Mouse (Mus musculus) heart, postnatal 0 days (tissue): ENCODE results near the gene Ngf. TPM values are rescaled to one million over a fixed set of nuclear protein-coding genes. Genes with fewer than 3 reads are reported as not detected.

ENCODE experiments used
- ATAC-seq: fragments of 200-750 bp; cut with Nextera tagmentation; 2 replicates; pipeline ENCODE4 v1.8.0; 2017; ENCODE audit warnings: low read depth, moderate number of reproducible peaks, moderate library complexity; ENCODE audit not compliant: insufficient read depth
- DNase-seq: peaks from one replicate; pipeline ENCODE4 v3.0.0-alpha.2; 2016; ENCODE audit warnings: low spot score
- H3K27ac ChIP-seq: fragments of 300-500 bp; sonication (generic); 2 replicates; pipeline ENCODE4 v1.5.1; 2014; ENCODE audit warnings: low read depth, mild to moderate bottlenecking
- H3K27me3 ChIP-seq: fragments of 300-500 bp; sonication (generic); 2 replicates; pipeline ENCODE4 v1.6.1; 2014; ENCODE audit warnings: low read length, mixed read lengths; ENCODE audit not compliant: control insufficient read depth, insufficient read depth
- H3K36me3 ChIP-seq: fragments of 300-500 bp; sonication (generic); replicated peaks from 2 replicates; pipeline ENCODE4 v1.6.1; 2014; ENCODE audit warnings: low read length, mixed read lengths; ENCODE audit not compliant: control insufficient read depth, insufficient read depth
- H3K4me1 ChIP-seq: fragments of 300-500 bp; sonication (generic); 2 replicates; pipeline ENCODE4 v1.6.1; 2014; ENCODE audit warnings: antibody characterized with exemption; ENCODE audit not compliant: control insufficient read depth, insufficient read depth
- H3K4me2 ChIP-seq: fragments of 300-500 bp; sonication (generic); 2 replicates; pipeline ENCODE4 v1.6.1; 2014; ENCODE audit warnings: low read depth, mild to moderate bottlenecking, low read length, moderate library complexity
- H3K4me3 ChIP-seq: fragments of 300-500 bp; sonication (generic); 2 replicates; pipeline ENCODE4 v1.5.1; 2014; ENCODE audit warnings: low read depth, low read length
- H3K9ac ChIP-seq: fragments of 300-500 bp; sonication (generic); replicated peaks from 2 replicates; pipeline ENCODE4 v1.6.1; 2014; ENCODE audit warnings: low read depth, low read length, mixed read lengths
- H3K9me3 ChIP-seq: fragments of 300-500 bp; sonication (generic); replicated peaks from 2 replicates; pipeline ENCODE4 v1.6.1; 2016; ENCODE audit warnings: low read length; ENCODE audit not compliant: control insufficient read depth
- CTCF ChIP-seq: IDR thresholded peaks from 2 replicates; pipeline ENCODE4 v1.5.1; 2016; ENCODE audit warnings: antibody characterized with exemption, control low read depth, low read depth
- EP300 ChIP-seq: IDR thresholded peaks from 2 replicates; pipeline ENCODE4 v1.6.1; 2016; ENCODE audit warnings: antibody characterized with exemption, low read depth
- WGBS: fragments of 180-500 bp; shearing (Covaris S2); extraction: QIAGEN DNeasy Blood & Tissue Kit; methylation state at CpG from one replicate; pipeline ENCODE4 v1.1.7; 2014; 5-methylcytosine and 5-hydroxymethylcytosine counted together
- polyA plus RNA-seq: library from polyadenylated mRNA; unstranded; fragments of >200 nt; fragmentation: Nextera tagmentation; extraction: Ambion mirVana; gene quantifications from 2 replicates; pipeline ENCODE4 v1.2.1, GENCODE M21; 2015
- total RNA-seq: library from RNA; depleted of rRNA; stranded (reverse); fragments of >200 nt; gene quantifications from 2 replicates; pipeline ENCODE4 v1.2.3, GENCODE M21; 2014; ENCODE audit warnings: low replicate concordance; rRNA removed

Ngf gene
- total RNA-seq (3.8 and 4.8 TPM in 2 replicates), polyA plus RNA-seq (3.6 and 3.8 TPM in 2 replicates)

DNA sequence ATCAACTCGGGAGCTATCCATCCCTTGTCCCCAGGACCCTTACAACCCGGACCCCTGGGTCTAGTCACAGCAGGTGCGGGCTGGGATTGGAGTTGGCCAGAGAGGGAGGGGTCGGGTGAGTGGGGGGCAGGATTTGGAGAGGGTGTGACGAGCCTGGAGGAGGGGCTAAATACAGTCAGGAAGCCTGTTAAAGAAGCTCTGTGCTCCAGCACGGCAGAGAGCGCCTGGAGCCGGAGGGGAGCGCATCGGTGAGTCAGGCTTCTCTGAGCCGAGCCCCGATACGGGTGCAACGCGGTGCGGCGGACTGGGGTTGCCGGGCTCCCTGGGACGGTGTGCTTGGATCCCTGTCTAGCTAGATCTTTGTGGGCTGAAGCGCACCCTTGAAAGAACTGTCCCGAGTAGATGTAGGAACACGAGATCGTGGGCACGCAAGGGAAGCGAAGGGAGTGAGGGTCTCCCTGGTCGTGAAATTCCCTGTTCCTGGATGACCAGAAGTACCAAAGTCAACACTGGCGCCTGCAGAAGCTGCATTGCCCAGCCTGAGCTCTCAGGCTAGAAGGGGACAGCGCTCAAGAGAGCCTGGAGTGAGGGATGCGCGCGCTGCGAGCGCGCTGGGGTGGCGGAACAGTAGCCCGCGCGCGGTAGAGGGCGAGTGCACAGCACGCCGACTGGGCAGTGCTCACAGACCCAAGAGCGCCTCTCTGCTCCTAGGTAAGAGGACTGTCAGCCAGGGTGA, at the start of gene Ngf:
Gene Ngf, plus strand, starts transcription at position 207 of the 736 bp plus-strand sequence.
- ATAC-seq = peak; percentile 37; the same call in 1 of the 2 replicates
- Histone ChIP-seq H3K4me3 (peak within 1 kb of the TSS; percentile 40), H3K9me3 (no peaks in the 10 kb centered on the region), H3K27ac (no peak within 1 kb of the TSS), H3K36me3 (no peaks in the 10 kb centered on the region), H3K4me2 (peak within 1 kb of the TSS; percentile 48), H3K9ac (no peak within 1 kb of the TSS; the same call in 1 of the 2 replicates), H3K27me3 (peaks cover 51% of the 10 kb centered on the region), H3K4me1 (no peaks in the 10 kb centered on the region; the same call in 1 of the 2 replicates)
- TF ChIP-seq EP300 = no peak
- TF ChIP-seq CTCF = no peak
- under 1% methylated on average over 39 of the region's 43 CpGs for WGBS
- DNase-seq = no peak

DNA sequence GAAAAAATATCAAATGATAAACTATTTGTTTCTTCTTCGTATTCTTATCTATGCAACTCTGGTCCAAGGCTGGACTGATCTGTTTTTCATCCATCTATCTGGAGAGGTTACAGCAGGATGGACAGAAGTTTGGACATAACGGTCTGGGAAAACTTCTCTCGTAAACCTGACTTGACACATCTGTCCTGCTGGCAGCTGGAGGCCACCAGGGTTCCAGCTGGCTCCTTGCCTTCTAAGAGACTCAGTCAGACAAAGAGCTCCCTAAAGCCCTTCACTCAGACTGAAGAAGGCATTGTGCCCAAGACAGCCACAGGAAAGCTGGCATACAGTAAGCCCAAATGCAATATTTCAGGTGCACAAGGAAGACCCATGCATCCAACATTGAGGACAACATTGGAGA, 24.2 kb upstream of the Ngf start:
- TF ChIP-seq EP300 = no peak
- no peak for TF ChIP-seq CTCF
- no peaks in the 10 kb centered on the region for H3K36me3 ChIP-seq
- 0 out of 2 replicates have a peak, but pooled peaks cover 7% of the 10 kb centered on the region for H3K9me3 ChIP-seq
- WGBS = 30% methylated on average over 3 of the region's 3 CpGs
- no peaks in the 10 kb centered on the region for H3K27me3 ChIP-seq
- H3K9ac ChIP-seq = no peak overlapping the region
- no peak overlapping the region for H3K4me2 ChIP-seq
- H3K4me3 ChIP-seq = no peak overlapping the region
- no peak for DNase-seq
- H3K27ac ChIP-seq = no peak overlapping the region
- H3K4me1 ChIP-seq = peaks cover 18% of the 10 kb centered on the region
- no peak for ATAC-seq

DNA sequence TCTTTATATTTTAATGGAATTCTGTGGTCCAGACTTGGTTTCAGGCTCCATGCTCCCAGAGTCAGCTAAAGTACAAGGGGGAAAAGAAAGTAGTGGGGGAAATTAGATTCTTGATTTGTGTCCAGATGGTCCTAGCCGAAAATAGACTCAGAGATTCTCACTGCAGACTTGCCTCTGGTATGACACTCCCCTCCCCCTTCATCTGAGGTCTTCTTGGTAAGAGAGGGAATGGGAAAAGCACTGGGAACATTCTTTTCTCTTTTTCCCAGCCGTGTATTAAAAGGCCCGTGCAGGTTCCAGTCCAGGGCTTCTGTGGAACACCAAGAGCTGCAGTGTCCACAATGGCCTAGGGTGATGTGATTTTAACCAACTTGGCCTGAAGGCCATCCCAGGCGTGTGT, 23.0 kb upstream of the Ngf start:
- Histone ChIP-seq H3K4me1 (peaks cover 18% of the 10 kb centered on the region), H3K4me3 (no peak overlapping the region), H3K27ac (0 out of 2 replicates have a peak overlapping the region, but pooled peaks have one; percentile 22), H3K9ac (no peak overlapping the region), H3K36me3 (no peaks in the 10 kb centered on the region), H3K27me3 (no peaks in the 10 kb centered on the region), H3K9me3 (0 out of 2 replicates have a peak, but pooled peaks cover 7% of the 10 kb centered on the region), H3K4me2 (no peak overlapping the region)
- WGBS = 26% methylated on average over 4 of the region's 4 CpGs
- peak; percentile 21 for DNase-seq
- peak; percentile 53 for ATAC-seq
- TF ChIP-seq CTCF (no peak), EP300 (no peak)

DNA sequence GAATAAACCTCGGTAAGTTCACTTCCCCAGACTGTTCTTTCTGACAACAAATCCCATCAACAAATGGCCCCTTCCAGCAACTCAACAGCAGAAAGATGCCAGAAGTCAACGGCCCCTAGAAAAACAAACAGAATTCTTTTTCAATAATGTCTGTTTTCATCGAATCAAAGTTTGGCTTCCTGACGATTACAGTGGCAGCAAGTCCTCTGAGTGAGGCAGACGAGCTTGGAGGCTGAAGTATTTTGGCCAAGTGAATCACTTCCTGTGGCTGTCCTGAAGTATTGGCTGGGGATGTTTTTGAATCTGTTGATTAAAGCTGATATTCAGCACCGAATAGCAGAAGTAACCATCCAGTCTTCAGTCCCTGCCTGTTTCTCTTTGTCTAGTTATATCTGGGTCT, 15.2 kb upstream of the Ngf start:
- no peaks in the 10 kb centered on the region for H3K27me3 ChIP-seq

DNA sequence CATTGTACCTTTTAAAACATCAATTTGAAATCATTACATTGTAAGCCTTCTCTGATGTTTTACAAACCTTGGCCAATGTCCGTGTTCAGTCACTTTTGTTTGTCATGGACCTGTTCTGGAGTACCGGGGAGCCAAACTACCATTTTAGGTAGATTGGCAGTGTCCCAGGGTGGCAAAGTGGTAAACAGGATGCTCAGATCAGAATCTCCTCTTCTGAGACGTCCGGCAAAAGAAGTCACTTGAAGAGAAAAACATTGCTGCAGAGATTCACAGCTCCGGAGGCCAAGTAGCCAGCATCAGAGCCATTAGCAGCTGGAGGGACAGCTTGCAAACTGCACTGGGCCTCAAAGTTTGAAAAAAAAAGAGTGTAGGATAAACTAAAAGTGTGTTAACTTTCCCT, 9.2 kb upstream of the Ngf start:
- no peaks in the 10 kb centered on the region for H3K4me1 ChIP-seq
- ATAC-seq (no peak), DNase-seq (no peak)
- no peaks in the 10 kb centered on the region for H3K9me3 ChIP-seq
- no peak for TF ChIP-seq EP300
- no peak for TF ChIP-seq CTCF
- no peak overlapping the region for H3K9ac ChIP-seq
- H3K27ac ChIP-seq = no peak overlapping the region
- 70% methylated on average over 5 of the region's 5 CpGs for WGBS
- no peak overlapping the region for H3K4me2 ChIP-seq
- no peak overlapping the region for H3K4me3 ChIP-seq
- H3K36me3 ChIP-seq = no peaks in the 10 kb centered on the region
- no peaks in the 10 kb centered on the region for H3K27me3 ChIP-seq

More for the DNA sequence above, 15.2 kb upstream of the Ngf start:
- DNase-seq = no peak
- Histone ChIP-seq H3K27ac (no peak overlapping the region), H3K4me1 (no peaks in the 10 kb centered on the region), H3K4me2 (no peak overlapping the region), H3K9ac (no peak overlapping the region), H3K9me3 (no peaks in the 10 kb centered on the region), H3K4me3 (no peak overlapping the region), H3K36me3 (no peaks in the 10 kb centered on the region)
- 41% methylated on average over 6 of the region's 6 CpGs for WGBS
- TF ChIP-seq EP300 (no peak), CTCF (no peak)
- no peak for ATAC-seq

DNA sequence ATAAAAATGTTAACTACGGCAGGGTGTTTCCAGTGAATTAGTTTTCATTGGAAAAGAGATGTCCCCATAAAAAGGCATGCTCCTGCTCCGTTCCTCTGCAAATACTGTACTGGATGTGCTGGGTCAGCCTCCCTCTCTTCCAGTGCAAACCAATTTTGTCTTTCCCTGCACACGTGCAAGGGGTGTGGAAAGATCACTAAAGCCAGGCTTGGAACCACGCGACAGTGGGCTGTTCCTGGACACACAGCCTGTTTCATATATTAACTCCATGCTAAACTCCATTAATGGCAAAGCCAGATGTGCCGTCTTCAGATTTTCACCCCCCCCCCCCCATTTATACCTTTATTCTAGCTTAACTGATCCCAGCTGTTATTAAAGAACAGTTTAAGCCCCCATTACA, 8.7 kb upstream of the Ngf start:
- ATAC-seq (no peak), DNase-seq (no peak)
- no peak overlapping the region for H3K27ac ChIP-seq
- no peaks in the 10 kb centered on the region for H3K27me3 ChIP-seq
- H3K4me3 ChIP-seq = no peak overlapping the region
- TF ChIP-seq CTCF (no peak), EP300 (no peak)
- H3K4me1 ChIP-seq = no peaks in the 10 kb centered on the region; the same call in 1 of the 2 replicates
- H3K4me2 ChIP-seq = no peak overlapping the region
- H3K9me3 ChIP-seq = no peaks in the 10 kb centered on the region
- WGBS = 80% methylated on average over 6 of the region's 6 CpGs
- H3K36me3 ChIP-seq = no peaks in the 10 kb centered on the region
- H3K9ac ChIP-seq = no peak overlapping the region
